Mouse (Mus musculus) liver, embryonic 15.5 days (tissue): ENCODE data around the gene Rae1. TPM values are rescaled to one million over a fixed set of nuclear protein-coding genes. Genes with fewer than 3 reads are reported as not detected.

Experiments
- ATAC-seq: fragments of 200-750 bp; cut with Nextera tagmentation; 2 replicates; pipeline ENCODE4 v1.8.0; 2017; ENCODE audit warnings: moderate number of reproducible peaks, mild to moderate bottlenecking, moderate library complexity; ENCODE audit not compliant: insufficient read depth
- H3K27ac ChIP-seq: fragments of 300-500 bp; sonication (generic); replicated peaks from 2 replicates; pipeline ENCODE4 v1.5.1; 2015; ENCODE audit warnings: mild to moderate bottlenecking, inconsistent platforms
- H3K27me3 ChIP-seq: fragments of 300-500 bp; sonication (generic); 2 replicates; pipeline ENCODE4 v1.6.1; 2015; ENCODE audit warnings: mild to moderate bottlenecking, inconsistent platforms
- H3K36me3 ChIP-seq: fragments of 300-500 bp; sonication (generic); replicated peaks from 2 replicates; pipeline ENCODE4 v1.6.1; 2015; ENCODE audit warnings: moderate library complexity, mild to moderate bottlenecking, inconsistent platforms
- H3K4me1 ChIP-seq: fragments of 300-500 bp; sonication (generic); replicated peaks from 2 replicates; pipeline ENCODE4 v1.6.1; 2015; ENCODE audit warnings: inconsistent platforms
- H3K4me2 ChIP-seq: fragments of 300-500 bp; sonication (generic); 2 replicates; pipeline ENCODE4 v1.6.1; 2015; ENCODE audit warnings: moderate library complexity, mild to moderate bottlenecking, inconsistent platforms
- H3K4me3 ChIP-seq: fragments of 300-500 bp; sonication (generic); replicated peaks from 2 replicates; pipeline ENCODE4 v1.5.1; 2015; ENCODE audit warnings: mild to moderate bottlenecking, inconsistent platforms
- H3K9ac ChIP-seq: fragments of 300-500 bp; sonication (generic); 2 replicates; pipeline ENCODE4 v1.6.1; 2015; ENCODE audit warnings: moderate library complexity, mild to moderate bottlenecking, inconsistent platforms
- H3K9me3 ChIP-seq: fragments of 300-500 bp; sonication (generic); replicated peaks from 2 replicates; pipeline ENCODE4 v1.6.1; 2016; ENCODE audit warnings: inconsistent platforms
- WGBS: fragments of 180-500 bp; shearing (Covaris S2); methylation state at CpG from one replicate; pipeline ENCODE4 v1.1.7; 2015; ENCODE audit warnings: mixed read lengths; ENCODE audit not compliant: insufficient replicate concordance; 5-methylcytosine and 5-hydroxymethylcytosine counted together
- polyA plus RNA-seq: library from polyadenylated mRNA; unstranded; fragments of >200 nt; fragmentation: Nextera tagmentation; extraction: Ambion mirVana; gene quantifications from 2 replicates; pipeline ENCODE4 v1.2.1, GENCODE M21; 2015

The Rae1 gene
- polyA plus RNA-seq, 1 experiment from 2014 or later, result 64.7 TPM

DNA sequence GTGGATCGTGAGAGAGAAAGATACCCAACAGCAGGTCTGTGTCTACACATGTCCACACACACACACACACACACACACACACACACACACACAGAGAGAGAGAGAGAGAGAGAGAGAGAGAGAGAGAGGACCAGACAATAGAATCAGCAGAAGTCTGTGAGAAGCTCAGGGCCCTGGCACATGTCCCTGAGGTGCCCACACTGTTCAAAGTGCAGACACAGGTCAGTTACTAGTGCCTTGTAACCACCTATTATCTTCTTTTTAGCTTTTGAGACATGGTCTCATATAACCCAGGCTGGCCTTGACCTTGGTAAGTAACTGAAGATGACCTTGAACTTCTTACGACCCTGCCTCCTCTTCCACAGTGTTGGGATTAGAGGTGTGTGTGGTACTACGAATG, 49.3 kb downstream of the Rae1 start:
- 0 out of 2 replicates have a peak overlapping the region, but pooled peaks have one; percentile 25 for H3K9ac ChIP-seq
- H3K4me2 ChIP-seq, result no peak overlapping the region
- peaks cover 69% of the 10 kb centered on the region for H3K4me1 ChIP-seq
- peaks cover 2% of the 10 kb centered on the region; the same call in 1 of the 2 replicates for H3K27me3 ChIP-seq
- H3K9me3 ChIP-seq, result no peaks in the 10 kb centered on the region
- no peak for ATAC-seq
- H3K27ac ChIP-seq, result peak overlapping the region; percentile 65
- no peaks in the 10 kb centered on the region for H3K36me3 ChIP-seq
- H3K4me3 ChIP-seq, result no peak overlapping the region
- WGBS, result 65% methylated on average over 3 of the region's 3 CpGs

DNA sequence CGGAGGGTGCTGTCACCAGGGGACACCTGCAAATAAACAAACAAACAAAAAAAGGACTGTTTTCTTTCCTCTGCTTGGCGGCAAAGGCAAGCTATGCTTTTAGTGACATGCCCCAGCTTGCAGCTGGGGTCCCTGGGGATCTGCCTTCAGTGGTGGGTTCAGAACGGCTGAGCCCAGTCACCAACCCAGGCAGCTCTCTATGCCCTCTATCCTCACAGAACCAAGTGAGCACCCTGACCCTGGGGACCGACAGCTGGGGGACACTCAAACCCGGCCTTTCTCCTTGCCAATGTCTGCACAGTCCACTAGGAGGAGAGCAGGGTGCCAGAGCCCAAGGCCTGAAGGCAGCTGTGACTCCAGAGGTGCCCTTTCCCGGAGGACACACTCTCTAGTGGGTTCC, 49.9 kb downstream of the Rae1 start:
- H3K27ac ChIP-seq, result peak overlapping the region; percentile 65
- H3K4me1 ChIP-seq, result peaks cover 63% of the 10 kb centered on the region
- no peaks in the 10 kb centered on the region for H3K9me3 ChIP-seq
- H3K27me3 ChIP-seq, result peaks cover 5% of the 10 kb centered on the region; the same call in 1 of the 2 replicates
- WGBS, result 56% methylated on average over 6 of the region's 6 CpGs
- ATAC-seq, result no peak
- H3K36me3 ChIP-seq, result no peaks in the 10 kb centered on the region
- 0 out of 2 replicates have a peak overlapping the region, but pooled peaks have one; percentile 25 for H3K9ac ChIP-seq
- no peak overlapping the region for H3K4me2 ChIP-seq
- no peak overlapping the region for H3K4me3 ChIP-seq

DNA sequence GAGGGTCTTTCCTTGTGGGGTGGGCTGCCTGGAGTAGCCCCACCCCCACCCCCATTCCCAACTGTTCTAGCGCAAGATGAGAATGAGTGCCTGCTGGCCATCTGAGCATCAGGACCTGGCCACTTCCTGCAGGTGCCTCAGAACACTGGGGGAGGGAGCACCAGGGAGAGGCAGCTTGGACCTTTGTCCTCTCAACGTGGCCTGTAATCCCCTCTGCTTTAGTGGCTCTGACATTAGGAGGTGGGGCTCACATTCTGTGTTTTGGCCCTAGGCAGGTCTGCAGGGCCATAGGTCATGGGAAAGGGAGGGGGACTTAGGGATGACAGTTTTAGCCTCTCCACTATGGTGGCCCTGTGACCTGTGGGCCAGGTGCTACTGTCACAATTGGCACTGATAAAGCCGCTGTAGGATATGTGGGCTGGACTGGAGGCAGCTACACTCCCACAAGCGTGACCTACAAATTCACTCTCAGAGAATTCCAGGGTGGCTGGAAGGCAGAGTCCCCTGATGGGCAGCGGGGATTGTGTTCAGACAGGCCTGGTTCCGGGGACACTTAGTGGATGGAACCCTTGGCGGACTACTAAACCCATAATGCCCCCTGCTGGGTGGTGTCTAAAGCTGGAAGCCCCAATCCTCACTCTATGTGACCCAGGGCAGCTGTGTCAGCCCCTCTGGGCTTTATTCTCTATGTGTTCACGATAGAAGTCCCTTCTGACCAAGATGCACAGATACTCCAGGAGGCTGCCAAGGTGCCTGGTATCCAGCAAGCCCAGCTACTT, 50.9 kb downstream of the Rae1 start:
- peak; percentile 23 for ATAC-seq
- H3K4me2 ChIP-seq, result no peak overlapping the region
- no peak overlapping the region for H3K9ac ChIP-seq
- H3K27me3 ChIP-seq, result peaks cover 5% of the 10 kb centered on the region; the same call in 1 of the 2 replicates
- 46% methylated on average over 8 of the region's 8 CpGs for WGBS
- peaks cover 60% of the 10 kb centered on the region for H3K4me1 ChIP-seq
- no peak overlapping the region for H3K4me3 ChIP-seq
- H3K27ac ChIP-seq, result peak overlapping the region; percentile 65
- H3K9me3 ChIP-seq, result no peaks in the 10 kb centered on the region
- H3K36me3 ChIP-seq, result no peaks in the 10 kb centered on the region

DNA sequence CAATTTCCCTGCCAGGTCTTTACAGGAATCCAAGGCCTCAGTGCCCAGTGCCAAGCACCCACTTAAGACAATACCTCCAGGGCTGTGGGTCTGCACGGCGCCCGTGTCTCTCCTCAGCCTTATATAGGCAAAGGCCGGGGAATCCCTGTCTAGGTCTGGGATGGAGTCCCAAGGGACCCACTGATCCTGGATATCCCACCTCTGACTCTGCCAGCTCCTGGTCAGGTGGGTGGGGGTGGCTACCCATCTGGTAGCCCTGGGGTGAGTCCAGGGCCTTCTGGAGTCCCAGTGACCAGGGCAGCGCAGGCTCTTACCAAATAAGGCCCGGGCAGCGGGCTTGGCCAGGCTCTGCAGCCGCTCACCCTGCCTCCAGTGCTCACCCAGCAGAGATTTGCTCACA, 53.0 kb downstream of the Rae1 start:
- no peak overlapping the region for H3K4me2 ChIP-seq
- no peak overlapping the region for H3K9ac ChIP-seq
- no peak overlapping the region for H3K4me3 ChIP-seq
- H3K9me3 ChIP-seq, result no peaks in the 10 kb centered on the region
- ATAC-seq, result no peak
- WGBS, result 88% methylated on average over 8 of the region's 8 CpGs
- H3K27me3 ChIP-seq, result peaks cover 5% of the 10 kb centered on the region; the same call in 1 of the 2 replicates
- H3K27ac ChIP-seq, result no peak overlapping the region
- no peaks in the 10 kb centered on the region for H3K36me3 ChIP-seq
- peaks cover 61% of the 10 kb centered on the region for H3K4me1 ChIP-seq

DNA sequence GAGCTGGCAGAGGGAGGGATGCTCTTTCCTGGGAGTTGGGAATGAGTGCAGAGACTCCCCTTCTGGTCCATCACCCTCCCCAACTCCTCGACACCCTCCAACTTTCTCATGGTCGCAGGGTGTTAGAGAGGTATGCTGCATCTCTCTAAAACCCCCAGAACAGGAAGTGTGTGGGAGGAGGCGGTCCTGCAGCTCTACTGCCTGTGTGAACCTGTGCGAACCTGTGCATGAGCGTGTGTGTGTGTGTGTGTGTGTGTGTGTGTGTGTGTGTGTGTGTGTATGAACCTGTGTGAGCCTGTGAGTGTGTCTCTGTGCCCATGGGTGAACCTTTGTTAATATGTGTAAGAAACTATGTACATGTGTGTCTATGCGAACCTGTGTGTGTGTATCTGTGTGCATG, 53.9 kb downstream of the Rae1 start:
- Histone ChIP-seq H3K4me1 (peaks cover 58% of the 10 kb centered on the region), H3K9me3 (no peaks in the 10 kb centered on the region), H3K9ac (no peak overlapping the region), H3K36me3 (no peaks in the 10 kb centered on the region), H3K27me3 (peaks cover 5% of the 10 kb centered on the region; the same call in 1 of the 2 replicates), H3K27ac (no peak overlapping the region), H3K4me2 (no peak overlapping the region), H3K4me3 (no peak overlapping the region)
- no peak for ATAC-seq
- WGBS, result 43% methylated on average over 6 of the region's 6 CpGs

DNA sequence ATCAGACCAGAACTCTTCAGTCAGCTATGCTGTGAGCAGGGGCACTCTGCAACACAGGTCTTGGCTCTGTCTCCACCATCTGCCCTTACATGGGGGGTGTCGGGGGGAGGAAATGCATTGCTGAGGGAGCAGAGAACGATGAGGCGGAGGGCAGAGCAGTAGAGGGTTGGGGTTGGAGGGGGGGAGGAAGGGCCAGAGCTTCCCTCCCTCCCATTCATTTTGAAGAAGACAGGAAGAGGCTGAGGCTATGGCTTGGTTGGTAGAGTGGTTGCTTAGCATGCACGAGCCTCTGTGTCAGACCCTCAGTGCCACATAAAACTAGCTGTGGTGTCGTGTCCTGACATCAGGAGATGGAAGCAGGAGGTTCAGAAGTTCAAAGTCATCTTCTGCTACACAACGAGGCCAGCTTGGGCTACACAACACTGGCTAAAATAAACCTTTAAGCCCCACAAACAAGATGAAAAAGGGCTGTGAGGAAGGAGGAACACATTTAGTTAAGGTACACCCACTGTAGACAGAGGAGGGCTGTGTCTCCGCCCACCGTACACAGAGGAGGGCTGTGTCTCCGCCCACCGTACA, 56.5 kb downstream of the Rae1 start:
- peak overlapping the region; percentile 31; the same call in 1 of the 2 replicates for H3K27ac ChIP-seq
- no peak for ATAC-seq
- no peaks in the 10 kb centered on the region for H3K9me3 ChIP-seq
- peaks cover 46% of the 10 kb centered on the region for H3K4me1 ChIP-seq
- 31% methylated on average over 10 of the region's 10 CpGs for WGBS
- no peaks in the 10 kb centered on the region for H3K36me3 ChIP-seq
- no peak overlapping the region for H3K9ac ChIP-seq
- H3K27me3 ChIP-seq, result peaks cover 5% of the 10 kb centered on the region; the same call in 1 of the 2 replicates
- H3K4me2 ChIP-seq, result peak overlapping the region; percentile 6
- no peak overlapping the region for H3K4me3 ChIP-seq

DNA sequence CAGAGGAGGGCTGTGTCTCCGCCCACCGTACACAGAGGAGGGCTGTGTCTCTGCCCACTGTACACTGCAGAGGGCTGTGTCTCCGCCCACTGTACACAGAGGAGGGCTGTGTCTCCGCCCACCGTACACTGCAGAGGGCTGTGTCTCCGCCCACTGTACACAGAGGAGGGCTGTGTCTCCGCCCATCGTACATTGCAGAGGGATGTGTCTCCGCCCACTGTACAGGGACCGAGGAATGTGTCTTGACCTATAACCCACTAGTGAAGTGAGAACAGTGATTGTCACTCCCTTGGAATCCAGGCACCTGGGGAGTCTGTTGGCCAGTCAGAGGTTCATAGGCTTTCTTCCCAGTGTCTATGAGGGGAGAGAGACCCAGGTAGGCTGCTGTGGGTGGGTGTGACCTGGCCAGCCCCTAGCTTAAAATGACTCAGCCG, 57.0 kb downstream of the Rae1 start:
- peak overlapping the region; percentile 56 for H3K27ac ChIP-seq
- ATAC-seq, result peak; percentile 75
- H3K9me3 ChIP-seq, result no peaks in the 10 kb centered on the region
- peaks cover 49% of the 10 kb centered on the region for H3K4me1 ChIP-seq
- no peaks in the 10 kb centered on the region for H3K36me3 ChIP-seq
- no peak overlapping the region for H3K9ac ChIP-seq
- peaks cover 5% of the 10 kb centered on the region; the same call in 1 of the 2 replicates for H3K27me3 ChIP-seq
- peak overlapping the region; percentile 35 for H3K4me2 ChIP-seq
- WGBS, result 19% methylated on average over 11 of the region's 11 CpGs
- no peak overlapping the region for H3K4me3 ChIP-seq

DNA sequence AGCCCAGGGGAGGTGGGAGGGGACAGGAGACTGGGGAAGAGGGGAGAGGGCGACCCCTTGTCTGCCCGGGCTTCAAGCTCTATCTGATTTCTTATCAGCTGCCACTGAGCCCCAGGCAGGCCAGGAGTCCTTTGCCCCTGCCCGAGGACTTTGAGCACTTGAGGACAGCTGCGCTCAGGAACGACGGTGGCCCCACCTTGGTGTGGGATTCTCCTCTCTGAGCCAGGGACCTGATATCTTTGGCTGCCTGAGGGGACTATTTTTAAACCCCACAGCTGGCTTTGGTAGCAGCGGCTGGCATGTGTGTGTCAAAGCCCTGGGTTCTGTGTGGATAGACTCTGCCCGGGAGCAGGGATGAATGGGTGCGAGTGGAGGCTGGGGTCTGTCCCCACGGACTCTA, 57.7 kb downstream of the Rae1 start:
- ATAC-seq, result no peak
- peaks cover 57% of the 10 kb centered on the region for H3K4me1 ChIP-seq
- H3K4me3 ChIP-seq, result no peak overlapping the region
- 27% methylated on average over 10 of the region's 10 CpGs for WGBS
- no peak overlapping the region for H3K9ac ChIP-seq
- H3K36me3 ChIP-seq, result no peaks in the 10 kb centered on the region
- H3K4me2 ChIP-seq, result peak overlapping the region; percentile 35
- no peaks in the 10 kb centered on the region for H3K9me3 ChIP-seq
- no peak overlapping the region; the same call in none of the 2 replicates for H3K27ac ChIP-seq
- H3K27me3 ChIP-seq, result peaks cover 5% of the 10 kb centered on the region; the same call in 1 of the 2 replicates

DNA sequence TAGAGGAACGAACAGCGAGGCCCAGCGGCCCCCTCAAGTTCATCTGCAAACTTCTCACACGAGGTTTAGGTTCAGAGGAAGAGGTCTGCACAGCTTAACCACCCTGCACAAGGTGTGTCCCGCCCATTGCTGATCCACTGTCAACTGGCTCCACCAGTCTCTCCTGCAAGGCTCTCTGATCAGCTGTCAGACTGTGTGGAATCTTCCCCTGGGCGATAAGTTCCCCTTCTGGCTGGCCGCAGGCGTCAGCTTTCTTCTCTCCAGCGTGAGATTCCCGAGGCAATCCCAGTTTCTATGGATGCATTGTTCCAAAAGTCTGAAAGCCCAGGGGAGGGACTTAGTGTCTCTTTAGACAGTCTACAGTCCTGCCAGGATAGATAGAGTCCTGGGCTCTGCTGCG, 58.3 kb downstream of the Rae1 start:
- Histone ChIP-seq H3K9ac (no peak overlapping the region), H3K4me1 (peaks cover 60% of the 10 kb centered on the region), H3K27me3 (peaks cover 5% of the 10 kb centered on the region; the same call in 1 of the 2 replicates), H3K4me2 (no peak overlapping the region), H3K4me3 (no peak overlapping the region), H3K9me3 (no peaks in the 10 kb centered on the region), H3K27ac (no peak overlapping the region), H3K36me3 (no peaks in the 10 kb centered on the region)
- ATAC-seq, result no peak
- 34% methylated on average over 11 of the region's 11 CpGs for WGBS

DNA sequence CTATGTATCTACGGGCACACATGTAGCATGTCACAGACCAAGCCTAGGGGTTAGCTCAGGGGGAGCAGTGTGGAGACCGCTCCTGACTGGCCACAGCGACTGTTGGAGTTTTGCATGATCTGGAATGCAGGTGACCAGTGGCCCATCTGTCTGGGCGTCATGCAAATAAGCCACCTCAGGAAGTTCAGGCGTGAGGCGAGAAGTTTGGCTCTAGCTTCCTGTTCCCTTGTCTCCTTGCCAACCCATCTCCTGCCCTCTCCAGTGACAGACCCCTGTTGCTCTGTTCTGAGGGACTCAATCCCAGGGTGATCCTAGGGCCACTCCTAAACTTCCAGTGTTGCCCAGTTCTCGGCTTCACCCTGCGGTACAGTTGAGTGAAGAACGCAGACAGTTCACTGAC, 60.5 kb downstream of the Rae1 start:
- Histone ChIP-seq H3K27me3 (no peaks in the 10 kb centered on the region), H3K9me3 (no peaks in the 10 kb centered on the region), H3K4me3 (no peak overlapping the region), H3K4me1 (peaks cover 60% of the 10 kb centered on the region), H3K4me2 (peak overlapping the region; percentile 23; the same call in 1 of the 2 replicates), H3K36me3 (no peaks in the 10 kb centered on the region), H3K27ac (peak overlapping the region; percentile 60), H3K9ac (no peak overlapping the region)
- 57% methylated on average over 9 of the region's 9 CpGs for WGBS
- no peak for ATAC-seq
